Mouse (Mus musculus): Measurements from ENCODE around the gene Ppme1. TPM values are rescaled to one million over a fixed set of nuclear protein-coding genes. Genes with fewer than 3 reads are reported as not detected.
A peak's percentile ranks its signal among the peaks of the same experiment; 100 is the strongest.

The Ppme1 gene
- polyA plus RNA-seq, 1 experiment: 152 TPM

DNA sequence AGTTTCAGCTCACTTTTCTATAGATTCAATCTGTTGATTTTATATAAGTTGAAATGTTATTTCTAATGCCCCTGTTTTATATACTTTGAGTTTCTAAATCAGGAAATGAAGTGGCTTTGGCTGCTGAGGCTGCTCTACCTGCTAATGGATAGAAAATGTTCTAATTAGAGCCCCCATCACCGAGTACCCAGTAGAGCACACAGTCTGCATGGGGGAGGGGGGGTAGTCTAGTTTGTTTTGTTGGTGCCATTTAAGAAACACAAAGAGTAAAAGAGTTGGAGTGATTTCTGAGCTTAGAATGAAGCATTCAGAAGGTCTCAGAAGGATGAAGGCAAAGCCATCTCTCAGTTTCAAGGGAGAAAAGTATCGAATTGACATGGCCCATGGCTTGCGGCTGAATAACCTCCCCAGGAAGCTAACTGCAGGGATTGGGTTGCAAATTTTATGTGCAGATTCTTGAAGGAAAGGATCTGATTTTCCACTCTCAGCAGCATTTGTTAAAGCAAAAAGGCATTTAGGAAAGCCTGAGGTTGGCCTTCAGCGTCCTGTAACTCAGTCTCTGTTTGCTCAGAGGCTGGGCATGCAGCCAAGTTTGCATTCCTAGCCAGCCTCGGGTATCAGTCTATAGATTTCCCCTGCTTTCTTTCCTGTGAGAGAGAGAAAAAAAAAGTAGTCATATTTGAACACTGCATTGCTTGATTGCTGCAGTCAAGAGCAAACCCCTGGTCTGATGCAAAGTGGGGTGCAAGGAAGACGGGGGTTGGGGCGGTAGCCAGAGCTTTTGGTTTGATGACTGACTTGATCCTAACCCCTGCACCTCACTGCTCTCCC, 84.1 kb downstream of the Ppme1 start:
- Histone ChIP-seq H3K27ac (ENCODE audit: control insufficient read depth, insufficient read depth, low read length) (no peak overlapping the region), H3K27me3 (ENCODE audit: control insufficient read depth, insufficient read depth, low read length) (peaks cover 10% of the 10 kb centered on the region; the same call in 1 of the 2 replicates), H3K4me1 (replicated peaks; ENCODE audit: control insufficient read depth, insufficient read depth, low read length) (no peaks in the 10 kb centered on the region), H3K4me3 (ENCODE audit: control insufficient read depth, insufficient read depth, low read length) (no peak overlapping the region), H3K36me3 (ENCODE audit: control insufficient read depth, insufficient read depth, low read length) (no peaks in the 10 kb centered on the region)
- WGBS: 48% methylated on average over 7 of the region's 7 CpGs
- no peak for TF ChIP-seq CTCF (IDR thresholded peaks at IDR 0.05; ENCODE audit: borderline replicate concordance, control insufficient read depth, extremely low read depth, insufficient read depth, low read length, poor library complexity)
- no peak for TF ChIP-seq POLR2A (IDR thresholded peaks at IDR 0.05; ENCODE audit: control insufficient read depth, extremely low read depth, insufficient read depth, low read length, poor library complexity)
- no peak for DNase-seq

GRCm38 (mm10) chr7:100285383-100285782, 86.7 kb downstream of the Ppme1 start, which contains the start of gene P4ha3:
Gene P4ha3 (plus strand): TSS chr7:100285520.
- peak; percentile 8 for DNase-seq
- TF ChIP-seq CTCF (IDR thresholded peaks at IDR 0.05; ENCODE audit: borderline replicate concordance, control insufficient read depth, extremely low read depth, insufficient read depth, low read length, poor library complexity) (no peak), POLR2A (IDR thresholded peaks at IDR 0.05; ENCODE audit: control insufficient read depth, extremely low read depth, insufficient read depth, low read length, poor library complexity) (no peak)
- no peaks in the 10 kb centered on the region for H3K36me3 ChIP-seq (ENCODE audit: control insufficient read depth, insufficient read depth, low read length)
- peaks cover 10% of the 10 kb centered on the region; the same call in 1 of the 2 replicates for H3K27me3 ChIP-seq (ENCODE audit: control insufficient read depth, insufficient read depth, low read length)
- H3K4me1 ChIP-seq (replicated peaks; ENCODE audit: control insufficient read depth, insufficient read depth, low read length): no peaks in the 10 kb centered on the region
- 2% methylated on average over 53 of the region's 53 CpGs for WGBS
- H3K27ac ChIP-seq (ENCODE audit: control insufficient read depth, insufficient read depth, low read length): no peak within 1 kb of the TSS
- H3K4me3 ChIP-seq (ENCODE audit: control insufficient read depth, insufficient read depth, low read length): peak within 1 kb of the TSS; percentile 1; the same call in 1 of the 2 replicates

- H3K27me3 ChIP-seq (ENCODE audit: control insufficient read depth, insufficient read depth, low read length): peaks cover 6% of the 10 kb centered on the region; the same call in 1 of the 2 replicates
- no peaks in the 10 kb centered on the region for H3K36me3 ChIP-seq (ENCODE audit: control insufficient read depth, insufficient read depth, low read length)
- WGBS: 27% methylated on average over 3 of the region's 3 CpGs
- H3K4me3 ChIP-seq (ENCODE audit: control insufficient read depth, insufficient read depth, low read length): no peak overlapping the region
- no peak for DNase-seq
- no peak for TF ChIP-seq CTCF (IDR thresholded peaks at IDR 0.05; ENCODE audit: borderline replicate concordance, control insufficient read depth, extremely low read depth, insufficient read depth, low read length, poor library complexity)
- no peak for TF ChIP-seq POLR2A (IDR thresholded peaks at IDR 0.05; ENCODE audit: control insufficient read depth, extremely low read depth, insufficient read depth, low read length, poor library complexity)
- H3K4me1 ChIP-seq (replicated peaks; ENCODE audit: control insufficient read depth, insufficient read depth, low read length): no peaks in the 10 kb centered on the region
- H3K27ac ChIP-seq (ENCODE audit: control insufficient read depth, insufficient read depth, low read length): no peak overlapping the region
Observed at GRCm38 (mm10) chr7:100283298-100283697, 88.8 kb downstream of the Ppme1 start.

- no peaks in the 10 kb centered on the region for H3K36me3 ChIP-seq (ENCODE audit: control insufficient read depth, insufficient read depth, low read length)
- 65% methylated on average over 3 of the region's 3 CpGs for WGBS
- H3K4me1 ChIP-seq (replicated peaks; ENCODE audit: control insufficient read depth, insufficient read depth, low read length): no peaks in the 10 kb centered on the region
- no peak overlapping the region for H3K4me3 ChIP-seq (ENCODE audit: control insufficient read depth, insufficient read depth, low read length)
- TF ChIP-seq POLR2A (IDR thresholded peaks at IDR 0.05; ENCODE audit: control insufficient read depth, extremely low read depth, insufficient read depth, low read length, poor library complexity) (no peak), CTCF (IDR thresholded peaks at IDR 0.05; ENCODE audit: borderline replicate concordance, control insufficient read depth, extremely low read depth, insufficient read depth, low read length, poor library complexity) (no peak)
- H3K27me3 ChIP-seq (ENCODE audit: control insufficient read depth, insufficient read depth, low read length): peaks cover 6% of the 10 kb centered on the region; the same call in 1 of the 2 replicates
- no peak for DNase-seq
- no peak overlapping the region for H3K27ac ChIP-seq (ENCODE audit: control insufficient read depth, insufficient read depth, low read length)
Observed at GRCm38 (mm10) chr7:100281596-100281995, 90.5 kb downstream of the Ppme1 start.

DNA sequence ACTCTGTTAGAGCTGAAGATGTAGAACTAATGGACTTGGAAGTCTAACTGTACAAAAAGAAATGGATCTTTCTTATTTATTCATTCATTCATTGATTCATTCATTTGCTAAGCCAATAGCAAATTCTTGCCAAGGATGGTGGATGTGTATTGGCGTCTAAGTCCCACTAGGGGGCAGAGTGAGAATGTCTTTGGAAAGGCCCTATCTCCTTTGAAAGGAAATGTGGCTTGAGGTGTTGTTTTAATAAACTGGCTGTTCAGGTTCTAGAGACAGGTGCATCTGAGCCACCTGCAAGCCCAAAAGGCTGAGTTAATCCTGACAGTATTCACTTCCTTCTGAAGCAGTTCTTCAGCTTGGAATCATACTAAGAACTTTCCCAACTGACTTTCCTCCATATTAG, 92.3 kb downstream of the Ppme1 start:
- H3K27ac ChIP-seq (ENCODE audit: control insufficient read depth, insufficient read depth, low read length): no peak overlapping the region
- TF ChIP-seq CTCF (IDR thresholded peaks at IDR 0.05; ENCODE audit: borderline replicate concordance, control insufficient read depth, extremely low read depth, insufficient read depth, low read length, poor library complexity): no peak
- TF ChIP-seq POLR2A (IDR thresholded peaks at IDR 0.05; ENCODE audit: control insufficient read depth, extremely low read depth, insufficient read depth, low read length, poor library complexity): no peak
- 0% methylated on average over 1 of the region's 1 CpGs for WGBS
- H3K36me3 ChIP-seq (ENCODE audit: control insufficient read depth, insufficient read depth, low read length): no peaks in the 10 kb centered on the region
- H3K27me3 ChIP-seq (ENCODE audit: control insufficient read depth, insufficient read depth, low read length): peaks cover 2% of the 10 kb centered on the region; the same call in 1 of the 2 replicates
- H3K4me3 ChIP-seq (ENCODE audit: control insufficient read depth, insufficient read depth, low read length): no peak overlapping the region
- no peaks in the 10 kb centered on the region for H3K4me1 ChIP-seq (replicated peaks; ENCODE audit: control insufficient read depth, insufficient read depth, low read length)
- peak; percentile 33 for DNase-seq

Other genes starting within 250 kb of the Ppme1 start
- 4.3 and 4.7 TPM in 2 replicates for gene Lipt2, start 213.0 kb downstream of the Ppme1 start, polyA plus RNA-seq (2012; rRNA removed)
- 0.97 and 1.7 TPM in 2 replicates for gene Kcne3, start 195.8 kb downstream of the Ppme1 start, polyA plus RNA-seq (2012; rRNA removed)
- 15.8 and 19.3 TPM in 2 replicates for gene Pgm2l1, start 144.9 kb downstream of the Ppme1 start, polyA plus RNA-seq (2012; rRNA removed)
- 8.5 and 9.3 TPM in 2 replicates for gene P4ha3, start 86.8 kb downstream of the Ppme1 start, polyA plus RNA-seq (2012; rRNA removed)
- gene C2cd3, start 74 bp downstream of the Ppme1 start, polyA plus RNA-seq (2012; rRNA removed): 52.2 and 59.4 TPM in 2 replicates
- 6.0 and 7.0 TPM in 2 replicates for gene Ucp3, start 100.7 kb upstream of the Ppme1 start, polyA plus RNA-seq (2012; rRNA removed)
- 1,120 and 1,396 TPM in 2 replicates for gene Ucp2, start 121.0 kb upstream of the Ppme1 start, polyA plus RNA-seq (2012; rRNA removed)
- gene Dnajb13, start 142.7 kb upstream of the Ppme1 start, polyA plus RNA-seq (2012; rRNA removed): 2.2 and 3.0 TPM in 2 replicates
- 9.1 and 10.1 TPM in 2 replicates for gene Coa4, start 164.8 kb upstream of the Ppme1 start, polyA plus RNA-seq (2012; rRNA removed)
- 25.9 and 36.9 TPM in 2 replicates for gene Rab6a, start 235.1 kb upstream of the Ppme1 start, polyA plus RNA-seq (2012; rRNA removed)
- gene Mrpl48, start 236.0 kb upstream of the Ppme1 start, polyA plus RNA-seq (2012; rRNA removed): 11.3 and 12.2 TPM in 2 replicates